Mouse (Mus musculus) erythroblast, embryonic 14.5 days (primary cell): ENCODE data around the gene Ncln. TPM values are rescaled to one million over a fixed set of nuclear protein-coding genes. Genes with fewer than 3 reads are reported as not detected.
A peak's percentile ranks its signal among the peaks of the same experiment; 100 is the strongest.

ENCODE experiments used
- H3K27me3 ChIP-seq: 2 replicates; pipeline ENCODE4 v1.6.1; 2012; ENCODE audit warnings: inconsistent platforms; ENCODE audit not compliant: control insufficient read depth
- H3K36me3 ChIP-seq: 2 replicates; pipeline ENCODE4 v1.6.1; 2012; ENCODE audit warnings: mild to moderate bottlenecking, inconsistent platforms; ENCODE audit not compliant: control insufficient read depth
- H3K4me1 ChIP-seq: 2 replicates; pipeline ENCODE4 v1.6.1; 2012; ENCODE audit warnings: inconsistent platforms; ENCODE audit not compliant: control insufficient read depth
- H3K4me3 ChIP-seq: replicated peaks from 2 replicates; pipeline ENCODE3; 2012; ENCODE audit warnings: moderate library complexity, mild to moderate bottlenecking, inconsistent platforms
- H3K9me3 ChIP-seq: 2 replicates; pipeline ENCODE4 v1.6.1; 2012; ENCODE audit warnings: low read length, inconsistent platforms, mixed read lengths; ENCODE audit not compliant: control insufficient read depth
- GATA1 ChIP-seq: IDR thresholded peaks from 2 replicates; pipeline ENCODE4 v1.6.1; 2012; ENCODE audit warnings: low read length, inconsistent platforms, mixed read lengths
- TAL1 ChIP-seq: IDR thresholded peaks from 3 replicates; pipeline ENCODE4 v1.6.1; 2012; ENCODE audit warnings: low read length, inconsistent platforms, mixed read lengths
- polyA plus RNA-seq: library from polyadenylated mRNA; stranded (reverse); fragments of >175 nt; gene quantifications from 2 replicates; pipeline ENCODE4 v1.2.3, GENCODE M21; 2012

Ncln gene
- polyA plus RNA-seq, 1 experiment, result 6.2 TPM

DNA sequence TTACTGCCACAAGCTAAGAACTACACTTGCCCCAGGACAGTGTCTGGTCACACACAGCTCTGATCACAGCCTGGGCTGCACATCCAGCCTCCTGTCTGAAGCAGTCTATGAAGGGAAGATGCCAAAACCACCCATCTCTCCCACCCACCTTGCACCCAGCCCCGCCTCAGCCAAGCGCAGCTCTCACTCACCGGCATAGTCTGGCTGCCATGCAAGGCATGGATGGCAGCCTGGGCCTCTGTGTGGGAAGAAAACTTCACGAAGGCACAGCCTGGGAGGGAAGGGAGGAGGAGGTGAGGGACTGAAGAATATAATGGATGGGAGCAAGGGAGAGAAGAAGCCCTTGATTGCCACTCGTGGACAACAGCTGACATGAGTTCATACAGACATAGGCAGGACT, 26.9 kb downstream of the Ncln start:
- Histone ChIP-seq H3K4me1 (peaks cover 13% of the 10 kb centered on the region), H3K4me3 (no peak overlapping the region), H3K36me3 (no peaks in the 10 kb centered on the region), H3K9me3 (peaks cover 2% of the 10 kb centered on the region; the same call in 1 of the 2 replicates), H3K27me3 (peaks cover 93% of the 10 kb centered on the region)
- TF ChIP-seq GATA1 (no peak; the same call in 1 of the 2 replicates), TAL1 (no peak)

DNA sequence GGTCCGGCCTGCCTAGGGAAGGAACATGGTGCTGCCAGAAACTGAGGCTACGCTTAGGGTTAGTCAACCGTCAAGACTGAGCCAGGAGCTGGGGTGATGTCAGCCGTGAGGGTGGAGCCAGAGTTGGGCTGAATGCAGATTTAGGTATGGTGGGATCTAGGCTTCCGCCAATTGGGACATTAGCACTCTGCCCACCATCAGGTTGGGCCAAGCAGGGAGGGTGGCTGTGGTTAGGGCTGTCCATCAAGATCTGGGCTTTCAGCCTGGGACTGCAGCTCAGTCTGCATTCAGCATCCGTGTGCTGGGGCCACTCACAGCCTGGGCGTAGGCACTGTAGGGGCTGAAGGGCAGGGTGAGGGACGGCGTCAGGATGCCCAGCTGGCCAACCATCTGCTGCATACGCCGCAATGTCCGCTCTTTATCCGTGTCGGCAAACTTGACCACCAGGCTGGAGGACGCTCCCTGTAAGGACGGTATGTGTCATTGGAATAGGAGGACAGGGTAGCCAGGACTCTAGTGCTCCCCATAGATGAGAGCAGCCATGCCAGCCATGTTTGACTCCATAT, 28.4 kb downstream of the Ncln start:
- peaks cover 18% of the 10 kb centered on the region for H3K4me1 ChIP-seq
- TF ChIP-seq GATA1 (no peak), TAL1 (no peak)
- no peaks in the 10 kb centered on the region for H3K36me3 ChIP-seq
- H3K27me3 ChIP-seq, result peaks cover 93% of the 10 kb centered on the region
- H3K9me3 ChIP-seq, result peaks cover 2% of the 10 kb centered on the region; the same call in 1 of the 2 replicates
- H3K4me3 ChIP-seq, result no peak overlapping the region

DNA sequence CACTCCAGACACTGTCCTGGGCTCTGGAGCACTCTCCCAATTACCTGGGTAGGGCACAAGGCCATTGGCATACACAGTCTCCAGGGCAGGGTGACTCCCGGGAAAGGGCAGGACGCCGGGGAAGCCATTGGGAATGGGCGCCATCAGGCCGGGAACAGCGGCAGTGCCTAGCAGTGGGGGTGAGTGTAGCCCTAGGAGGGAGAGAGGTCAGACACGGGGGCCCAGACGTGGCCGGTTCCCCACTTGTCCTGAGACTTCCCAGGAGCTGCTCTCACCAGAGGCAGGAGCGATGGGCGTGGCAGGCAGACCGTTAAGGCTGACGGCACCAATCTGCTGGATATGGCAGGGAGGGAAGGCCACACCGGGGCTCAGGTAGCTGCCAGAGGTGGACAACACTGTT, 29.3 kb downstream of the Ncln start:
- H3K4me1 ChIP-seq, result peaks cover 22% of the 10 kb centered on the region
- H3K9me3 ChIP-seq, result peaks cover 2% of the 10 kb centered on the region; the same call in 1 of the 2 replicates
- H3K4me3 ChIP-seq, result no peak overlapping the region
- peaks cover 93% of the 10 kb centered on the region for H3K27me3 ChIP-seq
- no peaks in the 10 kb centered on the region for H3K36me3 ChIP-seq
- TF ChIP-seq GATA1, result no peak
- no peak for TF ChIP-seq TAL1

DNA sequence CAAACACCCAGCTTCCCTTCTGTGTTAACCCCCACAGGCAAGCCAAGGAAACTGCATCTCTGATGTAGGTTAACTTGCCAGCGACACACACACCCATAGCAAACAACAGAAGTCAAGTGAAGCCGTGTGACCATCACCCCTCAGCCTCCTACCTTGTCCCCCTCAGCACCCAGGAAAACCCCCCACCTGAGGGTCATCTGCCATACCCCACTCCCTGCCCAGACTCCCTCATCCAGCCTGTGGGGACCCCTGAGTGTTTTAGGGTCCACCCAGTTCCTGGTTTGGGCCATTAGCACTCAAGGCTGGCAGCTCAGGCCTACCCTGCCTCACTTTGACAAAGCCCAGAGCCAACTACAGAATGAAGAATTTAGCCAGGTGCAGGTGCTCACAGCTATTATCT, 30.1 kb downstream of the Ncln start:
- Histone ChIP-seq H3K9me3 (peaks cover 2% of the 10 kb centered on the region; the same call in 1 of the 2 replicates), H3K36me3 (no peaks in the 10 kb centered on the region), H3K27me3 (peaks cover 95% of the 10 kb centered on the region), H3K4me3 (no peak overlapping the region), H3K4me1 (peaks cover 22% of the 10 kb centered on the region)
- TF ChIP-seq TAL1 (no peak), GATA1 (no peak)

DNA sequence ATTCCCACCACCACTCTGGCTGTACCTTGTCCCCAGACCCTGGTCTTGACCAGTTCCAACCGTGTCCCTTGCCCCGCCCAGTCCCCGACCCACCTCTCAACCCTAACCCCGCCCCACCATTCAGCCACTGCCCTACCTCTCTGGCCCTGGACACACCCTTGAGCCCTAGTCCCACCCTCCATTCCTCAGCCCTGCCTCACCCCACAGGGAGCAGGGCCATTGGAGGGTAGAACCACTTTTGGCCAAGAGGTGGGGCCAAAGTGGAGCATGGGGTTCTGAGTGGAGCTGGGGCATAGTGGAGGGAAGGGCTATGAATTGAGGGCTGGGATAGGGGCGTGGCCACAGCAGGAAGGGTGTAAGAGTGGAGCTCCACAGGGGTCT, 30.9 kb downstream of the Ncln start:
- no peak for TF ChIP-seq TAL1
- TF ChIP-seq GATA1, result no peak
- Histone ChIP-seq H3K4me3 (no peak overlapping the region), H3K9me3 (peaks cover 2% of the 10 kb centered on the region; the same call in 1 of the 2 replicates), H3K27me3 (peaks cover 96% of the 10 kb centered on the region), H3K36me3 (no peaks in the 10 kb centered on the region), H3K4me1 (peaks cover 22% of the 10 kb centered on the region)

DNA sequence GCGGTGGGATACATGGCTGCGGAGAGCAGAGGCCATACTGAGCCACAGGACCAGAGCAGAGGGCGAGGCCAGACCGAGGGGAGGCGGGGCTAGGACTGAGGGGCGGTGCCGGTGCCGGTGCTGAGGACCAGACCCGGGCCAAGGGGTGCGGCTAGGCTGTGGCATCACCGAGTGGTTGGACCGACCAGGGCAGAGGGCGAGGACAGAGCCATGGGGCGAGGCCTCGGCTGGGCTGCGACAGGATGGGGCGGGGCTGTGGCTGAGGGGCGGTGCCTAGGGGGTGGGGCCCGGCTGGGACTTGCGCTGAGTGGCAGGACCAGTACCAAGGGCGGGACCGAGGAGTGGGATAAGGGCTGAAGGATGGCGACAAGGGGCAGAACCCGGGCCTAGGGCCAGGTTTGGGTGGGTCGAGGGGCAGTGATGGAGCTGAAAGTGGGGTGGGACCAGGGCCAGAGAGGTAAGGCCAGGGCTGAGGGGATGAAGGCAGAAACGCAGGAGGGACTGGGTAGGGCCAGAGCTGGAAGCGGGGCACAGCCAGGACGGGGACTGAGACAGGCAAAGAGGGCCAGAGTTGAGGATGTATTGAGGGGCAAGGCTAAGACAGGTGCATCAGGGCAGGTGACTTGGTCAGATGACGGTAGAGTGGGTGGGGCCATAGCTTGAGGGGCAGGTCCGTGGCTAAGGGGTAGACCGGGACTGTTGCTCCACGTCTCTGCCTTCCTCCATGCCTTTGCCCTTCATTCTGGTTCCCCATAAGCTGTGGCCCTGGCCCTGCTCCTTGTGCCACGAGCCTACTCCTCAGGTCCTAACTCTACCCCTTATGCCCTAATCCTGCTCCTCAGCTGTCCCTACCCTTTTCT, 31.6 kb downstream of the Ncln start:
- H3K4me3 ChIP-seq, result peak overlapping the region; percentile 43
- H3K27me3 ChIP-seq, result peaks cover 98% of the 10 kb centered on the region
- no peaks in the 10 kb centered on the region for H3K36me3 ChIP-seq
- peaks cover 22% of the 10 kb centered on the region for H3K4me1 ChIP-seq
- H3K9me3 ChIP-seq, result peaks cover 2% of the 10 kb centered on the region; the same call in 1 of the 2 replicates
- TF ChIP-seq GATA1, result no peak
- TF ChIP-seq TAL1, result no peak

DNA sequence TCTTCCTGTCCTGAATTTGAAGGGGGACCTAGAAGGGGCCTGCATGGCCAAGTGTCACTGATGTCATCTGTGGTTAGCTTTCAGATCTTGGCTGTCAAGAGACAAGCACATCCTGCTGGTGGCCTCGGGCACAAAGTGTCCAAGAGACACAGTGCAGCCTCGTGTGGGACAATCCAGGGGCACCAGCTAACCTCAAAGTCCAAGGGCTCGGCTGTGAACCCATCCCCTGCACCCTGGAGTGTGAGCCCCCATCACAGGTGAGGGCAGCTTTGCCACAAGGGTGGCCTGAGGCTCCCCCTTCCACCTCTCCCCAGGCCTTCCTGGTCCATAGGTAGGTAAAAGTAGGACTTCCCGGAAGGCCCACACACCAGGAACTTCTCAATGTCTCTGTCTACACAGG, 32.7 kb downstream of the Ncln start:
- H3K4me3 ChIP-seq, result no peak overlapping the region
- H3K9me3 ChIP-seq, result peaks cover 2% of the 10 kb centered on the region; the same call in 1 of the 2 replicates
- H3K36me3 ChIP-seq, result no peaks in the 10 kb centered on the region
- peaks cover 98% of the 10 kb centered on the region for H3K27me3 ChIP-seq
- TF ChIP-seq GATA1, result no peak
- no peak for TF ChIP-seq TAL1
- H3K4me1 ChIP-seq, result peaks cover 22% of the 10 kb centered on the region

DNA sequence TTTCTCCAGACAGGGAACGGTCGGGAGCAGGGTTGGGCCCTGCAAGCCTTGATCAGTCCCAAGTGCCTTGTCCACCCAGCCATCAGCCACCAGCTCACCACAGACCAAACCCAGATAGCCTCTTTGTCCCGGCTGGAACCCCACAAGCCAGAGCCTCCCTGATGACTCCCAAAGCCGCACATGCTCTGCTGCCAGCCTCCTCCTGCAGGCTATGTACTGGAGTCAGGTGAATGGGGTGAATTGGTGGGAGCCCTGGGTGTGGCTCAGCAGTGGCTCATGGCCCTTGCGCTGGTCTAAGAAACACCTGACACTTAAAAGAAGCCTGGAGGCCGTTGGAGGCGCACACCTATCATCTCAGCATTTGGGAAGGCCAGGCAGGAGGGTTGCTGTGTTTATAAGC, 33.3 kb downstream of the Ncln start:
- Histone ChIP-seq H3K27me3 (peaks cover 96% of the 10 kb centered on the region), H3K4me3 (no peak overlapping the region), H3K4me1 (peaks cover 22% of the 10 kb centered on the region), H3K36me3 (no peaks in the 10 kb centered on the region), H3K9me3 (peaks cover 2% of the 10 kb centered on the region; the same call in 1 of the 2 replicates)
- TF ChIP-seq TAL1, result no peak

DNA sequence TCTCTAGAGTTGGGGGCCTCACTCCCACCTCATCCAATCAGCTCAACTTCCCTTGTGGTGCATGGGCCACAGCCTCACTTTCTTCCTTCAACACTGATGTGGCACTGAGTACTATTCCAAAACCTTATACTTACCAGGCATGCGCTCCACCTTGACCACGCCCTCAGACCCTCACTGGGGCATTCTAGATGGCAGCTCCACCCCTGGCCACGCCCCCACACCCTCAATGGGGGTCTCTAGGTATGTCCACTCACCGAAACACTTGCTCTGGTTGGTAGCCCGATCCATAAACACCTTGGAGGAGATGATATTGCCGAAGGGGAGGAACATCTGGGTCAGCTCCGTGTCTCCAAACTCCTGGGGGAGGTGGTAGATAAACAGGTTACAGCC, 33.8 kb downstream of the Ncln start:
- Histone ChIP-seq H3K27me3 (peaks cover 96% of the 10 kb centered on the region), H3K4me1 (peaks cover 24% of the 10 kb centered on the region), H3K9me3 (peaks cover 2% of the 10 kb centered on the region; the same call in 1 of the 2 replicates), H3K4me3 (no peak overlapping the region), H3K36me3 (no peaks in the 10 kb centered on the region)
- no peak for TF ChIP-seq TAL1
- TF ChIP-seq GATA1, result no peak
